Mouse (Mus musculus) liver, adult 2 months (tissue): ENCODE data around the gene Anapc16. TPM values are rescaled to one million over a fixed set of nuclear protein-coding genes. Genes with fewer than 3 reads are reported as not detected.

ENCODE experiments used
- DNase-seq: peaks from one replicate; pipeline ENCODE4 v3.0.0-alpha.2; 2011; ENCODE audit warnings: low read depth, low spot score; ENCODE audit errors: extremely low read depth
- H3K27ac ChIP-seq: fragments of 200-500 bp; replicated peaks from 2 replicates; pipeline ENCODE4 v1.5.1; 2012; ENCODE audit warnings: low read depth, mild to moderate bottlenecking, control low read depth, inconsistent platforms, low read length; ENCODE audit not compliant: insufficient read depth
- H3K27me3 ChIP-seq: fragments of 200-500 bp; 2 replicates; pipeline ENCODE4 v1.6.1; 2012; ENCODE audit warnings: mild to moderate bottlenecking, moderate library complexity, low read length, inconsistent platforms; ENCODE audit not compliant: control insufficient read depth, insufficient read depth
- H3K36me3 ChIP-seq: fragments of 200-500 bp; 2 replicates; pipeline ENCODE4 v1.6.1; 2012; ENCODE audit warnings: low read length, inconsistent platforms; ENCODE audit not compliant: control insufficient read depth, insufficient read depth
- H3K4me1 ChIP-seq: fragments of 200-500 bp; 2 replicates; pipeline ENCODE4 v1.6.1; 2011; ENCODE audit warnings: low read length; ENCODE audit not compliant: control insufficient read depth, insufficient read depth
- H3K4me3 ChIP-seq: fragments of 200-500 bp; 2 replicates; pipeline ENCODE4 v1.5.1; 2011; ENCODE audit warnings: low read depth, mild to moderate bottlenecking, control low read depth, low read length, moderate library complexity; ENCODE audit not compliant: insufficient read depth
- H3K79me2 ChIP-seq: fragments of 200-500 bp; 2 replicates; pipeline ENCODE4 v1.6.1; 2012; ENCODE audit warnings: inconsistent platforms, mild to moderate bottlenecking, low read length, moderate library complexity; ENCODE audit not compliant: control insufficient read depth, insufficient read depth
- H3K9ac ChIP-seq: fragments of 200-500 bp; 2 replicates; pipeline ENCODE4 v1.6.1; 2012; ENCODE audit warnings: low read depth, mild to moderate bottlenecking, control low read depth, inconsistent platforms, low read length
- CTCF ChIP-seq: fragments of 200-500 bp; IDR thresholded peaks from 2 replicates; pipeline ENCODE4 v1.5.1; 2011; ENCODE audit warnings: low read depth, low read length, control low read depth
- POLR2A ChIP-seq: fragments of 200-500 bp; IDR thresholded peaks from 2 replicates; pipeline ENCODE4 v1.6.1; 2011; ENCODE audit warnings: low read length, control low read depth; ENCODE audit not compliant: insufficient read depth; ENCODE audit errors: extremely low read depth
- WGBS: fragments of 180-500 bp; shearing (Covaris S2); methylation state at CpG from one replicate; pipeline ENCODE4 v1.1.7; 2018; 5-methylcytosine and 5-hydroxymethylcytosine counted together
- polyA plus RNA-seq: library from polyadenylated mRNA; depleted of rRNA; stranded (reverse); fragments of >200 nt; gene quantifications from 2 replicates; pipeline ENCODE4 v1.2.3, GENCODE M21; 2012; rRNA removed
- total RNA-seq: library from RNA; depleted of rRNA; stranded (reverse); fragments of >200 nt; gene quantifications from 2 replicates; pipeline ENCODE4 v1.2.3, GENCODE M21; 2014; rRNA removed

Anapc16 gene
- total RNA-seq (22.8 and 28.1 TPM in 2 replicates), polyA plus RNA-seq (48.9 and 50.4 TPM in 2 replicates)

- Histone ChIP-seq H3K79me2 (peaks cover 15% of the 10 kb centered on the region; the same call in 1 of the 2 replicates), H3K4me1 (peaks cover 6% of the 10 kb centered on the region), H3K9ac (peak within 1 kb of the TSS; percentile 83), H3K27ac (peak within 1 kb of the TSS; percentile 94), H3K36me3 (peaks cover 2% of the 10 kb centered on the region; the same call in 1 of the 2 replicates), H3K27me3 (no peaks in the 10 kb centered on the region), H3K4me3 (peak within 1 kb of the TSS; percentile 74)
- TF ChIP-seq CTCF (no peak), POLR2A (peak; percentile 71)
- DNase-seq = peak; percentile 83
- WGBS = under 1% methylated on average over 51 of the region's 51 CpGs
Measured at GRCm38 (mm10) chr10:60002673-60003212, at the start of gene Anapc16, which contains the start of gene Ascc1. Gene Anapc16, minus strand, starts transcription at chr10:60003135. Gene Ascc1, plus strand, starts transcription at chr10:60002805.

- 97% methylated on average over 10 of the region's 10 CpGs for WGBS
- no peak for TF ChIP-seq CTCF
- TF ChIP-seq POLR2A = no peak
Measured at GRCm38 (mm10) chr10:60050581-60050980, 47.6 kb upstream of the Anapc16 start.

GRCm38 (mm10) chr10:60046696-60047095, 43.8 kb upstream of the Anapc16 start:
- no peak overlapping the region for H3K27ac ChIP-seq
- WGBS = 28% methylated on average over 5 of the region's 5 CpGs
- TF ChIP-seq POLR2A (no peak), CTCF (no peak)
- H3K79me2 ChIP-seq = no peaks in the 10 kb centered on the region
- no peaks in the 10 kb centered on the region for H3K27me3 ChIP-seq
- DNase-seq = peak; percentile 55
- H3K36me3 ChIP-seq = peaks cover 4% of the 10 kb centered on the region
- H3K9ac ChIP-seq = no peak overlapping the region
- H3K4me1 ChIP-seq = no peaks in the 10 kb centered on the region
- no peak overlapping the region for H3K4me3 ChIP-seq

More at GRCm38 (mm10) chr10:60050581-60050980, 47.6 kb upstream of the Anapc16 start:
- H3K4me3 ChIP-seq = no peak overlapping the region
- no peak for DNase-seq
- H3K27ac ChIP-seq = no peak overlapping the region
- H3K27me3 ChIP-seq = no peaks in the 10 kb centered on the region
- H3K4me1 ChIP-seq = no peaks in the 10 kb centered on the region
- no peaks in the 10 kb centered on the region; the same call in 1 of the 2 replicates for H3K79me2 ChIP-seq
- H3K9ac ChIP-seq = no peak overlapping the region
- peaks cover 4% of the 10 kb centered on the region for H3K36me3 ChIP-seq

GRCm38 (mm10) chr10:60042350-60042922, 39.5 kb upstream of the Anapc16 start:
- H3K4me1 ChIP-seq = no peaks in the 10 kb centered on the region
- H3K27me3 ChIP-seq = no peaks in the 10 kb centered on the region
- H3K36me3 ChIP-seq = no peaks in the 10 kb centered on the region; the same call in 1 of the 2 replicates
- H3K9ac ChIP-seq = no peak overlapping the region
- WGBS = 59% methylated on average over 8 of the region's 8 CpGs
- no peak for DNase-seq
- H3K4me3 ChIP-seq = no peak overlapping the region
- no peak overlapping the region for H3K27ac ChIP-seq
- no peaks in the 10 kb centered on the region for H3K79me2 ChIP-seq
- TF ChIP-seq CTCF = no peak
- TF ChIP-seq POLR2A = no peak

GRCm38 (mm10) chr10:60035744-60036143, 32.8 kb upstream of the Anapc16 start:
- Histone ChIP-seq H3K27ac (no peak overlapping the region), H3K36me3 (no peaks in the 10 kb centered on the region), H3K79me2 (no peaks in the 10 kb centered on the region), H3K4me1 (no peaks in the 10 kb centered on the region), H3K4me3 (no peak overlapping the region), H3K9ac (no peak overlapping the region), H3K27me3 (no peaks in the 10 kb centered on the region)
- TF ChIP-seq CTCF = no peak
- no peak for TF ChIP-seq POLR2A
- DNase-seq = no peak
- WGBS = 79% methylated on average over 4 of the region's 4 CpGs

- no peak overlapping the region for H3K9ac ChIP-seq
Measured at GRCm38 (mm10) chr10:60034621-60035020, 31.7 kb upstream of the Anapc16 start.

More at GRCm38 (mm10) chr10:60034621-60035020, 31.7 kb upstream of the Anapc16 start:
- H3K4me1 ChIP-seq = no peaks in the 10 kb centered on the region
- WGBS = 93% methylated on average over 3 of the region's 3 CpGs
- no peaks in the 10 kb centered on the region for H3K36me3 ChIP-seq
- DNase-seq = no peak
- no peak overlapping the region for H3K27ac ChIP-seq
- H3K79me2 ChIP-seq = no peaks in the 10 kb centered on the region
- H3K4me3 ChIP-seq = no peak overlapping the region
- no peaks in the 10 kb centered on the region for H3K27me3 ChIP-seq
- no peak for TF ChIP-seq POLR2A
- TF ChIP-seq CTCF = no peak
